Mouse (Mus musculus) olfactory bulb, adult 2 months (tissue): Measurements from ENCODE around the gene Insig2.

Experiments
- CTCF ChIP-seq: fragments of 200-500 bp; IDR thresholded peaks from 2 replicates; pipeline ENCODE4 v1.5.1; 2012; ENCODE audit warnings: low read depth, mild to moderate bottlenecking, low read length, moderate library complexity; ENCODE audit not compliant: insufficient read depth
- POLR2A ChIP-seq: fragments of 200-500 bp; IDR thresholded peaks from 2 replicates; pipeline ENCODE4 v1.6.1; 2012; ENCODE audit warnings: mild to moderate bottlenecking, low read depth, low read length, moderate library complexity; ENCODE audit not compliant: insufficient read depth

DNA sequence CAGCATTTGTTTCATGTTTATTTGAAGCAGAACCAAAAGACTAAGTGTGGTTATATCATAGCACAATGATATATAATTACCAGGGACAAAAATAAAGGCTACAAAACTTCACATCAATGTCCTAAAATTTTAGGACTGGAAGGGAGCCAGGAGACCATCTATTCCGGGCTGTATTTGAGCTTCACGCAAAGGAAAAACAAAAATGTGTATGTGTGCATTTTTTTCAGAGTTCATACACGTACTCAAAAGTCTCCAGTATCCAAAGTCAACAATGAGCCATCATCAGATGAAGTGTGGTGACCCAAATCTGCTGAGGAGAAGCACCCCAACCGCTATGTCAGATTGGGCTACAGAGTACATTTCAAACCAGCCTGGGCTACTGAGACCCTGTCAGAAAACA is 8.9 kb downstream of the Insig2 start:
- TF ChIP-seq CTCF (no peak), POLR2A (no peak)
